Mouse (Mus musculus): Measurements from ENCODE around the gene Ctrc.

Gene Ctrc

GRCm38 (mm10) chr4:141866933-141867490, 20.9 kb upstream of the Ctrc start:
- peak; percentile 69 for DNase-seq

- peak; percentile 51 for DNase-seq
Observed at GRCm38 (mm10) chr4:141865600-141865999, 19.4 kb upstream of the Ctrc start.

- no peak for DNase-seq
Observed at GRCm38 (mm10) chr4:141865006-141865405, 18.8 kb upstream of the Ctrc start.

GRCm38 (mm10) chr4:141864506-141864905, 18.3 kb upstream of the Ctrc start:
- DNase-seq = no peak

GRCm38 (mm10) chr4:141863726-141864280, 17.6 kb upstream of the Ctrc start:
- DNase-seq = no peak

GRCm38 (mm10) chr4:141862867-141863266, 16.7 kb upstream of the Ctrc start:
- no peak for DNase-seq

GRCm38 (mm10) chr4:141861591-141862295, 15.6 kb upstream of the Ctrc start:
- no peak for DNase-seq

- no peak for DNase-seq
Observed at GRCm38 (mm10) chr4:141860246-141860841, 14.2 kb upstream of the Ctrc start.

- no peak for DNase-seq
Observed at GRCm38 (mm10) chr4:141859351-141859750, 13.2 kb upstream of the Ctrc start.

GRCm38 (mm10) chr4:141858501-141858900, 12.3 kb upstream of the Ctrc start:
- DNase-seq = peak; percentile 34

GRCm38 (mm10) chr4:141857422-141857930, 11.3 kb upstream of the Ctrc start:
- DNase-seq = peak; percentile 74

GRCm38 (mm10) chr4:141853437-141853836, 7.3 kb upstream of the Ctrc start:
- DNase-seq = no peak

GRCm38 (mm10) chr4:141834536-141835095, 11.5 kb downstream of the Ctrc start:
- peak; percentile 45 for DNase-seq

- no peak for DNase-seq
Observed at GRCm38 (mm10) chr4:141833911-141834310, 12.2 kb downstream of the Ctrc start.

GRCm38 (mm10) chr4:141831361-141831760, 14.8 kb downstream of the Ctrc start:
- no peak for DNase-seq

GRCm38 (mm10) chr4:141830381-141830780, 15.8 kb downstream of the Ctrc start:
- no peak for DNase-seq

- no peak for DNase-seq
Observed at GRCm38 (mm10) chr4:141828177-141828576, 18.0 kb downstream of the Ctrc start.

- no peak for DNase-seq
Observed at GRCm38 (mm10) chr4:141827401-141827800, 18.8 kb downstream of the Ctrc start.

GRCm38 (mm10) chr4:141826060-141826459, 20.1 kb downstream of the Ctrc start, which contains the start of gene Cela2a:
Gene Cela2a (minus strand): TSS chr4:141826160.
- no peak for DNase-seq

GRCm38 (mm10) chr4:141822979-141823378, 23.2 kb downstream of the Ctrc start:
- no peak for DNase-seq

- DNase-seq = no peak
Observed at GRCm38 (mm10) chr4:141822089-141822488, 24.1 kb downstream of the Ctrc start.

- no peak for DNase-seq
Observed at GRCm38 (mm10) chr4:141821178-141821577, 25.0 kb downstream of the Ctrc start.

GRCm38 (mm10) chr4:141819316-141819715, 26.8 kb downstream of the Ctrc start:
- no peak for DNase-seq

Measured in kidney, adult 11 months (tissue).